Mouse (Mus musculus) heart, embryonic 13.5 days (tissue): ENCODE measurements around the gene Grid1. TPM values are rescaled to one million over a fixed set of nuclear protein-coding genes. Genes with fewer than 3 reads are reported as not detected.

ENCODE experiments used
- ATAC-seq: fragments of 200-750 bp; cut with Nextera tagmentation; 2 replicates; pipeline ENCODE4 v1.8.0; 2017; ENCODE audit warnings: moderate TSS enrichment; ENCODE audit not compliant: insufficient number of reproducible peaks, low FRiP score, low TSS enrichment; ENCODE audit errors: extremely low read depth
- H3K27ac ChIP-seq: fragments of 300-500 bp; sonication (generic); replicated peaks from 2 replicates; pipeline ENCODE4 v1.5.1; 2015; ENCODE audit warnings: moderate library complexity, mild to moderate bottlenecking, inconsistent platforms
- H3K27me3 ChIP-seq: fragments of 300-500 bp; sonication (generic); replicated peaks from 2 replicates; pipeline ENCODE4 v1.6.1; 2015; ENCODE audit warnings: mild to moderate bottlenecking, inconsistent platforms
- H3K36me3 ChIP-seq: fragments of 300-500 bp; sonication (generic); 2 replicates; pipeline ENCODE4 v1.6.1; 2015; ENCODE audit warnings: mild to moderate bottlenecking, inconsistent platforms
- H3K4me1 ChIP-seq: fragments of 300-500 bp; sonication (generic); 2 replicates; pipeline ENCODE4 v1.6.1; 2015; ENCODE audit warnings: inconsistent platforms
- H3K4me2 ChIP-seq: fragments of 300-500 bp; sonication (generic); 2 replicates; pipeline ENCODE4 v1.6.1; 2015; ENCODE audit warnings: inconsistent platforms, mild to moderate bottlenecking, moderate library complexity
- H3K4me3 ChIP-seq: fragments of 300-500 bp; sonication (generic); 2 replicates; pipeline ENCODE4 v1.5.1; 2015; ENCODE audit warnings: moderate library complexity, mild to moderate bottlenecking, inconsistent platforms
- H3K9ac ChIP-seq: fragments of 300-500 bp; sonication (generic); 2 replicates; pipeline ENCODE4 v1.6.1; 2015; ENCODE audit warnings: inconsistent platforms, mild to moderate bottlenecking, moderate library complexity
- H3K9me3 ChIP-seq: fragments of 300-500 bp; sonication (generic); 2 replicates; pipeline ENCODE4 v1.6.1; 2016; ENCODE audit warnings: inconsistent platforms
- WGBS: fragments of 180-500 bp; shearing (Covaris S2); methylation state at CpG from one replicate; pipeline ENCODE4 v1.1.7; 2015; ENCODE audit warnings: mixed read lengths; 5-methylcytosine and 5-hydroxymethylcytosine counted together
- polyA plus RNA-seq: library from polyadenylated mRNA; unstranded; fragments of >200 nt; fragmentation: Nextera tagmentation; extraction: Ambion mirVana; gene quantifications from 2 replicates; pipeline ENCODE4 v1.2.1, GENCODE M21; 2015

Gene Grid1
- polyA plus RNA-seq, 1 experiment from 2014 or later: 0.55 TPM

- no peaks in the 10 kb centered on the region for H3K27me3 ChIP-seq
- H3K9ac ChIP-seq: no peak overlapping the region
- H3K27ac ChIP-seq: no peak overlapping the region
- peaks cover 4% of the 10 kb centered on the region; the same call in 1 of the 2 replicates for H3K9me3 ChIP-seq
- H3K36me3 ChIP-seq: no peaks in the 10 kb centered on the region
- no peaks in the 10 kb centered on the region for H3K4me1 ChIP-seq
- 87% methylated on average over 8 of the region's 8 CpGs for WGBS
- H3K4me2 ChIP-seq: no peak overlapping the region
- no peak overlapping the region for H3K4me3 ChIP-seq
- ATAC-seq: no peak
Observed at GRCm38 (mm10) chr14:35026686-35027085, 206.8 kb downstream of the Grid1 start.

- no peaks in the 10 kb centered on the region for H3K36me3 ChIP-seq
- no peaks in the 10 kb centered on the region for H3K27me3 ChIP-seq
- no peak overlapping the region for H3K27ac ChIP-seq
- no peak for ATAC-seq
- no peak overlapping the region for H3K4me2 ChIP-seq
- WGBS: 52% methylated on average over 11 of the region's 11 CpGs
- no peak overlapping the region for H3K9ac ChIP-seq
- no peak overlapping the region for H3K4me3 ChIP-seq
- H3K9me3 ChIP-seq: peaks cover 4% of the 10 kb centered on the region; the same call in 1 of the 2 replicates
- no peaks in the 10 kb centered on the region for H3K4me1 ChIP-seq
Observed at GRCm38 (mm10) chr14:35027501-35028140, 207.7 kb downstream of the Grid1 start.

GRCm38 (mm10) chr14:35029626-35030025, 209.7 kb downstream of the Grid1 start:
- Histone ChIP-seq H3K4me1 (no peaks in the 10 kb centered on the region), H3K36me3 (no peaks in the 10 kb centered on the region), H3K27me3 (no peaks in the 10 kb centered on the region), H3K27ac (no peak overlapping the region), H3K9me3 (peaks cover 4% of the 10 kb centered on the region; the same call in 1 of the 2 replicates), H3K9ac (no peak overlapping the region), H3K4me3 (no peak overlapping the region), H3K4me2 (no peak overlapping the region)
- WGBS: 90% methylated on average over 2 of the region's 2 CpGs
- no peak for ATAC-seq

GRCm38 (mm10) chr14:35030271-35030670, 210.4 kb downstream of the Grid1 start:
- no peaks in the 10 kb centered on the region for H3K4me1 ChIP-seq
- no peak for ATAC-seq
- H3K27ac ChIP-seq: no peak overlapping the region
- H3K36me3 ChIP-seq: no peaks in the 10 kb centered on the region
- no peak overlapping the region for H3K9ac ChIP-seq
- WGBS: 78% methylated on average over 2 of the region's 2 CpGs
- H3K4me3 ChIP-seq: no peak overlapping the region
- H3K4me2 ChIP-seq: no peak overlapping the region
- H3K27me3 ChIP-seq: no peaks in the 10 kb centered on the region
- peaks cover 2% of the 10 kb centered on the region; the same call in 1 of the 2 replicates for H3K9me3 ChIP-seq

- H3K9me3 ChIP-seq: no peaks in the 10 kb centered on the region
- no peaks in the 10 kb centered on the region for H3K4me1 ChIP-seq
- no peak overlapping the region for H3K4me2 ChIP-seq
- no peaks in the 10 kb centered on the region for H3K27me3 ChIP-seq
- H3K4me3 ChIP-seq: no peak overlapping the region
- H3K9ac ChIP-seq: no peak overlapping the region
- WGBS: 88% methylated on average over 1 of the region's 1 CpGs
- H3K27ac ChIP-seq: no peak overlapping the region
- H3K36me3 ChIP-seq: no peaks in the 10 kb centered on the region
- no peak for ATAC-seq
Observed at GRCm38 (mm10) chr14:35032283-35032682, 212.4 kb downstream of the Grid1 start.

GRCm38 (mm10) chr14:35044268-35044667, 224.4 kb downstream of the Grid1 start:
- WGBS: 62% methylated on average over 5 of the region's 5 CpGs
- no peak for ATAC-seq

GRCm38 (mm10) chr14:35044918-35045698, 225.2 kb downstream of the Grid1 start:
- Histone ChIP-seq H3K36me3 (no peaks in the 10 kb centered on the region), H3K4me3 (no peak overlapping the region), H3K9ac (no peak overlapping the region), H3K4me2 (no peak overlapping the region), H3K9me3 (no peaks in the 10 kb centered on the region), H3K4me1 (no peaks in the 10 kb centered on the region), H3K27me3 (no peaks in the 10 kb centered on the region), H3K27ac (no peak overlapping the region)
- 81% methylated on average over 10 of the region's 10 CpGs for WGBS
- no peak for ATAC-seq

More at GRCm38 (mm10) chr14:35044268-35044667, 224.4 kb downstream of the Grid1 start:
- Histone ChIP-seq H3K27me3 (no peaks in the 10 kb centered on the region), H3K9ac (no peak overlapping the region), H3K4me1 (no peaks in the 10 kb centered on the region), H3K36me3 (no peaks in the 10 kb centered on the region), H3K9me3 (no peaks in the 10 kb centered on the region), H3K4me2 (no peak overlapping the region), H3K4me3 (no peak overlapping the region), H3K27ac (no peak overlapping the region)

GRCm38 (mm10) chr14:35049231-35049630, 229.3 kb downstream of the Grid1 start:
- Histone ChIP-seq H3K4me2 (no peak overlapping the region), H3K4me1 (no peaks in the 10 kb centered on the region), H3K9me3 (no peaks in the 10 kb centered on the region), H3K4me3 (no peak overlapping the region), H3K27me3 (no peaks in the 10 kb centered on the region), H3K36me3 (no peaks in the 10 kb centered on the region), H3K27ac (no peak overlapping the region), H3K9ac (no peak overlapping the region)
- ATAC-seq: no peak
- 52% methylated on average over 8 of the region's 8 CpGs for WGBS

GRCm38 (mm10) chr14:35054139-35054538, 234.2 kb downstream of the Grid1 start:
- Histone ChIP-seq H3K9ac (no peak overlapping the region), H3K4me2 (no peak overlapping the region), H3K27me3 (no peaks in the 10 kb centered on the region), H3K9me3 (no peaks in the 10 kb centered on the region), H3K36me3 (no peaks in the 10 kb centered on the region), H3K27ac (no peak overlapping the region), H3K4me3 (no peak overlapping the region), H3K4me1 (no peaks in the 10 kb centered on the region)
- no peak for ATAC-seq
- 71% methylated on average over 3 of the region's 3 CpGs for WGBS

- Histone ChIP-seq H3K4me2 (no peak overlapping the region), H3K27ac (no peak overlapping the region), H3K9me3 (0 out of 2 replicates have a peak, but pooled peaks cover 5% of the 10 kb centered on the region), H3K4me1 (no peaks in the 10 kb centered on the region), H3K27me3 (no peaks in the 10 kb centered on the region), H3K36me3 (no peaks in the 10 kb centered on the region), H3K4me3 (no peak overlapping the region), H3K9ac (no peak overlapping the region)
- 64% methylated on average over 6 of the region's 6 CpGs for WGBS
- ATAC-seq: no peak
Observed at GRCm38 (mm10) chr14:35074636-35075035, 254.7 kb downstream of the Grid1 start.

GRCm38 (mm10) chr14:35079954-35080353, 260.0 kb downstream of the Grid1 start:
- WGBS: 78% methylated on average over 1 of the region's 1 CpGs
- ATAC-seq: no peak
- H3K4me1 ChIP-seq: no peaks in the 10 kb centered on the region

More at GRCm38 (mm10) chr14:35079954-35080353, 260.0 kb downstream of the Grid1 start:
- Histone ChIP-seq H3K9ac (no peak overlapping the region), H3K36me3 (no peaks in the 10 kb centered on the region), H3K27me3 (no peaks in the 10 kb centered on the region), H3K9me3 (0 out of 2 replicates have a peak, but pooled peaks cover 5% of the 10 kb centered on the region), H3K27ac (no peak overlapping the region), H3K4me2 (no peak overlapping the region), H3K4me3 (no peak overlapping the region)
